Mouse (Mus musculus) heart, embryonic 11.5 days (tissue): ENCODE data around the gene Tekt2. TPM values are rescaled to one million over a fixed set of nuclear protein-coding genes. Genes with fewer than 3 reads are reported as not detected.

Experiments
- ATAC-seq: fragments of 200-750 bp; cut with Nextera tagmentation; replicated peaks from 2 replicates; pipeline ENCODE4 v1.8.0; 2017; ENCODE audit warnings: moderate library complexity; ENCODE audit not compliant: insufficient number of reproducible peaks, low FRiP score, low TSS enrichment
- H3K27ac ChIP-seq: fragments of 300-500 bp; sonication (generic); 2 replicates; pipeline ENCODE4 v1.5.1; 2014; ENCODE audit warnings: mild to moderate bottlenecking, low read depth, low read length
- H3K27me3 ChIP-seq: fragments of 300-500 bp; sonication (generic); 2 replicates; pipeline ENCODE4 v1.6.1; 2014; ENCODE audit warnings: mild to moderate bottlenecking, low read length, mixed read lengths; ENCODE audit not compliant: control insufficient read depth, insufficient read depth
- H3K36me3 ChIP-seq: fragments of 300-500 bp; sonication (generic); 2 replicates; pipeline ENCODE4 v1.6.1; 2014; ENCODE audit warnings: mild to moderate bottlenecking, low read length, moderate library complexity, mixed read lengths; ENCODE audit not compliant: control insufficient read depth, insufficient read depth
- H3K4me1 ChIP-seq: fragments of 300-500 bp; sonication (generic); 2 replicates; pipeline ENCODE4 v1.6.1; 2014; ENCODE audit warnings: low read length; ENCODE audit not compliant: control insufficient read depth, insufficient read depth
- H3K4me2 ChIP-seq: fragments of 300-500 bp; sonication (generic); 2 replicates; pipeline ENCODE4 v1.6.1; 2014; ENCODE audit warnings: mild to moderate bottlenecking, moderate library complexity
- H3K4me3 ChIP-seq: fragments of 300-500 bp; sonication (generic); 2 replicates; pipeline ENCODE4 v1.5.1; 2014; ENCODE audit warnings: low read depth, low read length
- H3K9ac ChIP-seq: fragments of 300-500 bp; sonication (generic); 2 replicates; pipeline ENCODE4 v1.6.1; 2014; ENCODE audit warnings: mild to moderate bottlenecking, low read depth, low read length, moderate library complexity
- H3K9me3 ChIP-seq: fragments of 300-500 bp; sonication (generic); replicated peaks from 2 replicates; pipeline ENCODE4 v1.6.1; 2016; ENCODE audit warnings: low read length; ENCODE audit not compliant: control insufficient read depth
- WGBS: fragments of 180-500 bp; shearing (Covaris S2); extraction: QIAGEN DNeasy Blood & Tissue Kit; methylation state at CpG from one replicate; pipeline ENCODE4 v1.1.7; 2014; ENCODE audit not compliant: insufficient replicate concordance; 5-methylcytosine and 5-hydroxymethylcytosine counted together
- polyA plus RNA-seq: library from polyadenylated mRNA; unstranded; fragments of >200 nt; fragmentation: Nextera tagmentation; extraction: Ambion mirVana; gene quantifications from 2 replicates; pipeline ENCODE4 v1.2.1, GENCODE M21; 2014

The Tekt2 gene
- polyA plus RNA-seq, 1 experiment from 2014 or later, result 0.96 TPM

- no peak overlapping the region for H3K4me3 ChIP-seq
- no peaks in the 10 kb centered on the region for H3K9me3 ChIP-seq
- 32% methylated on average over 5 of the region's 5 CpGs for WGBS
- no peak overlapping the region for H3K9ac ChIP-seq
- peaks cover 9% of the 10 kb centered on the region for H3K4me1 ChIP-seq
- no peak for ATAC-seq
- H3K27me3 ChIP-seq, result 0 out of 2 replicates have a peak, but pooled peaks cover 3% of the 10 kb centered on the region
- H3K36me3 ChIP-seq, result peaks cover 21% of the 10 kb centered on the region
- H3K4me2 ChIP-seq, result no peak overlapping the region
- no peak overlapping the region for H3K27ac ChIP-seq
Observed at GRCm38 (mm10) chr4:126313202-126313601, 12.3 kb downstream of the Tekt2 start.

GRCm38 (mm10) chr4:126311566-126312200, 13.8 kb downstream of the Tekt2 start:
- Histone ChIP-seq H3K4me3 (no peak overlapping the region), H3K27ac (no peak overlapping the region), H3K27me3 (0 out of 2 replicates have a peak, but pooled peaks cover 3% of the 10 kb centered on the region), H3K4me1 (peaks cover 9% of the 10 kb centered on the region), H3K9me3 (no peaks in the 10 kb centered on the region), H3K9ac (no peak overlapping the region), H3K4me2 (no peak overlapping the region), H3K36me3 (peaks cover 7% of the 10 kb centered on the region)
- ATAC-seq, result no peak
- 86% methylated on average over 16 of the region's 16 CpGs for WGBS

DNA sequence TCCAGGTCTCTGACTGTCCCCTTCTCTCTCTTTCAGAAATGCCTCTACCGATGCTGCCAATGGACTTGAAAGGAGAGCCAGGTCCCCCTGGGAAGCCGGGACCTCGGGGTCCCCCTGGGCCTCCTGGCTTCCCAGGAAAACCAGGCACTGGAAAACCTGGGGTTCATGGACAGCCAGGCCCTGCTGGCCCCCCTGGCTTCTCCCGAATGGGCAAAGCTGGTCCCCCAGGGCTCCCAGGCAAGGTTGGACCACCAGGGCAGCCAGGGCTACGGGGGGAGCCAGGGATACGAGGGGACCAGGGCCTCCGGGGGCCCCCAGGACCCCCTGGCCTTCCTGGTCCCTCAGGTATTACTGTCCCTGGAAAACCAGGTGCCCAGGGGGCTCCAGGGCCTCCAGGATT, 15.1 kb downstream of the Tekt2 start:
- no peak for ATAC-seq
- Histone ChIP-seq H3K27ac (no peak overlapping the region), H3K9ac (no peak overlapping the region), H3K27me3 (0 out of 2 replicates have a peak, but pooled peaks cover 3% of the 10 kb centered on the region), H3K9me3 (no peaks in the 10 kb centered on the region), H3K4me2 (no peak overlapping the region), H3K4me1 (peaks cover 9% of the 10 kb centered on the region), H3K4me3 (no peak overlapping the region), H3K36me3 (no peaks in the 10 kb centered on the region; the same call in 1 of the 2 replicates)
- WGBS, result 74% methylated on average over 7 of the region's 7 CpGs

DNA sequence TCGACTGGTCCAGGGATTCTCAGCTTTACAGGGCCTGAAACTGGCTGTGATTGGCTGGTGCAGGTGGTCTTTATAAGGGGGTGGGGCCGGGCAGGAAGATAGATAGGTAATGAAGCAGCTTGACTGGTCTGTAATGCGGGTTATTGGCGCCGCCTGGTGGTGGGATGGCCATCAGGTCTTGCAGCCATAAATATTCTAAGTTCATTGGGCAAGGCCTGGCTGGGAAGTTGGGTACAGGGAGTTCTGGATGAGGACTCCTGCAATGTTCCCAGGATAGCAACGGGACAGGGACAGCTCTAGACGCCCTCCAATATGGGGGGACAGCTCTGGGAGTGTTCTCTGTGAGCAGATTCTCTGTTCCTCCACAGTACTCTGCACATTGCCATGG, 15.6 kb downstream of the Tekt2 start:
- H3K9ac ChIP-seq, result no peak overlapping the region
- ATAC-seq, result peak; percentile 8; the same call in 1 of the 2 replicates

GRCm38 (mm10) chr4:126309211-126309921, 16.1 kb downstream of the Tekt2 start:
- Histone ChIP-seq H3K9me3 (no peaks in the 10 kb centered on the region), H3K27ac (no peak overlapping the region), H3K4me3 (peak overlapping the region; percentile 25), H3K36me3 (no peaks in the 10 kb centered on the region; the same call in 1 of the 2 replicates), H3K4me1 (peaks cover 9% of the 10 kb centered on the region), H3K9ac (peak overlapping the region; percentile 46; the same call in 1 of the 2 replicates), H3K4me2 (peak overlapping the region; percentile 60), H3K27me3 (0 out of 2 replicates have a peak, but pooled peaks cover 3% of the 10 kb centered on the region)
- ATAC-seq, result 0 out of 2 replicates have a peak, but pooled peaks have one; percentile 23
- 16% methylated on average over 20 of the region's 20 CpGs for WGBS

More for the DNA sequence above, 15.6 kb downstream of the Tekt2 start:
- Histone ChIP-seq H3K27ac (no peak overlapping the region), H3K9me3 (no peaks in the 10 kb centered on the region), H3K36me3 (no peaks in the 10 kb centered on the region; the same call in 1 of the 2 replicates), H3K4me1 (peaks cover 9% of the 10 kb centered on the region), H3K4me2 (peak overlapping the region; percentile 60), H3K4me3 (peak overlapping the region; percentile 25), H3K27me3 (0 out of 2 replicates have a peak, but pooled peaks cover 3% of the 10 kb centered on the region)
- WGBS, result under 1% methylated on average over 7 of the region's 7 CpGs

- Histone ChIP-seq H3K4me1 (peaks cover 5% of the 10 kb centered on the region), H3K4me2 (no peak overlapping the region), H3K9me3 (no peaks in the 10 kb centered on the region), H3K4me3 (no peak overlapping the region), H3K27me3 (peaks cover 21% of the 10 kb centered on the region), H3K9ac (no peak overlapping the region), H3K36me3 (no peaks in the 10 kb centered on the region; the same call in 1 of the 2 replicates), H3K27ac (no peak overlapping the region)
- WGBS, result 17% methylated on average over 2 of the region's 2 CpGs
- no peak for ATAC-seq
Observed at GRCm38 (mm10) chr4:126306827-126307226, 18.7 kb downstream of the Tekt2 start.

- no peak overlapping the region for H3K4me2 ChIP-seq
- peaks cover 9% of the 10 kb centered on the region for H3K4me1 ChIP-seq
- peaks cover 26% of the 10 kb centered on the region for H3K27me3 ChIP-seq
- ATAC-seq, result no peak
- H3K27ac ChIP-seq, result no peak overlapping the region
- no peaks in the 10 kb centered on the region for H3K9me3 ChIP-seq
- no peaks in the 10 kb centered on the region; the same call in 1 of the 2 replicates for H3K36me3 ChIP-seq
- H3K4me3 ChIP-seq, result no peak overlapping the region
- H3K9ac ChIP-seq, result no peak overlapping the region
- WGBS, result 88% methylated on average over 6 of the region's 6 CpGs
Observed at GRCm38 (mm10) chr4:126306058-126306457, 19.4 kb downstream of the Tekt2 start.

DNA sequence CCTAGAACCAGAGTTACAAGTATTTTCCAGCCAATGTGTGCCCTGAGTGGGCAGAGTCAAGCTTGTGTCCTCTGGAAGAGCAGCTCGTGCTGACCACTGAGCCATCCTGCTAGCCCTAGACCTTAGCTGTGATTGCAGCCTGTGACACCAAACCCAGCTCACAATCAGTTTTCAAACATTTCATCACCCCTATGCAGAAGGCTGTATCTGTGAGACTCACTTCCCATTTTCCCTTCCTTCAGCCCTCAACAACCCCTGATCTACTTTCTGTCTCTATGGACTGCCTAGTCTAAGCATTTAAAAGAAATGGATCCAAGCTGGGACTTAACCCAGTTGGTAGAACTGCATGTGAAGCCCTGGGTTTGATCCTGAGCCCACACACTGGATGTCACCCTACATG, 20.1 kb downstream of the Tekt2 start:
- Histone ChIP-seq H3K9me3 (no peaks in the 10 kb centered on the region), H3K27me3 (peaks cover 32% of the 10 kb centered on the region), H3K4me1 (peaks cover 14% of the 10 kb centered on the region), H3K9ac (no peak overlapping the region), H3K36me3 (no peaks in the 10 kb centered on the region; the same call in 1 of the 2 replicates), H3K4me2 (no peak overlapping the region), H3K27ac (no peak overlapping the region), H3K4me3 (no peak overlapping the region)
- WGBS, result 87% methylated on average over 1 of the region's 1 CpGs
- ATAC-seq, result no peak
